Mouse (Mus musculus): ENCODE results near the gene Gm10271.

GRCm38 (mm10) chr10:116984836-116985235 is 12.4 kb upstream of the Gm10271 start:
- TF ChIP-seq TAL1 (IDR thresholded peaks at IDR 0.05; ENCODE audit: low read length) = no peak
- TF ChIP-seq GATA1 (IDR thresholded peaks at IDR 0.05; ENCODE audit: low read length) = no peak
